Mouse (Mus musculus) bone marrow, adult 2 months (tissue): ENCODE results near the gene Mroh7. TPM values are rescaled to one million over a fixed set of nuclear protein-coding genes. Genes with fewer than 3 reads are reported as not detected.

Source experiments
- H3K27ac ChIP-seq: fragments of 200-500 bp; 2 replicates; pipeline ENCODE4 v1.5.1; 2012; ENCODE audit warnings: low read depth, mild to moderate bottlenecking, control low read depth, inconsistent platforms, low read length; ENCODE audit not compliant: control insufficient read depth, poor library complexity, insufficient read depth
- H3K4me1 ChIP-seq: fragments of 200-500 bp; 2 replicates; pipeline ENCODE4 v1.6.1; 2011; ENCODE audit warnings: low read length; ENCODE audit not compliant: control insufficient read depth, insufficient read depth
- H3K4me3 ChIP-seq: fragments of 200-500 bp; replicated peaks from 2 replicates; pipeline ENCODE3; 2011; ENCODE audit warnings: mild to moderate bottlenecking, low read depth, low read length, control low read depth; ENCODE audit not compliant: control insufficient read depth
- CTCF ChIP-seq: fragments of 200-500 bp; IDR thresholded peaks from 2 replicates; pipeline ENCODE4 v1.5.1; 2011; ENCODE audit warnings: low read length, control low read depth; ENCODE audit not compliant: control insufficient read depth, insufficient read depth
- POLR2A ChIP-seq: fragments of 200-500 bp; IDR thresholded peaks from 2 replicates; pipeline ENCODE4 v1.6.1; 2011; ENCODE audit warnings: low read depth, mild to moderate bottlenecking, control low read depth, low read length, borderline replicate concordance; ENCODE audit not compliant: control insufficient read depth
- WGBS: fragments of 180-500 bp; shearing (Covaris S2); methylation state at CpG from one replicate; pipeline ENCODE4 v1.1.7; 2018; 5-methylcytosine and 5-hydroxymethylcytosine counted together
- polyA plus RNA-seq: library from polyadenylated mRNA; stranded (reverse); fragments of >200 nt; gene quantifications from 2 replicates; pipeline ENCODE4 v1.2.4, GENCODE M21; 2011; ENCODE audit warnings: low replicate concordance; ENCODE audit not compliant: missing spikeins, insufficient read depth, insufficient read length

Mroh7 gene
- polyA plus RNA-seq, 1 experiment, result 4.6 TPM

DNA sequence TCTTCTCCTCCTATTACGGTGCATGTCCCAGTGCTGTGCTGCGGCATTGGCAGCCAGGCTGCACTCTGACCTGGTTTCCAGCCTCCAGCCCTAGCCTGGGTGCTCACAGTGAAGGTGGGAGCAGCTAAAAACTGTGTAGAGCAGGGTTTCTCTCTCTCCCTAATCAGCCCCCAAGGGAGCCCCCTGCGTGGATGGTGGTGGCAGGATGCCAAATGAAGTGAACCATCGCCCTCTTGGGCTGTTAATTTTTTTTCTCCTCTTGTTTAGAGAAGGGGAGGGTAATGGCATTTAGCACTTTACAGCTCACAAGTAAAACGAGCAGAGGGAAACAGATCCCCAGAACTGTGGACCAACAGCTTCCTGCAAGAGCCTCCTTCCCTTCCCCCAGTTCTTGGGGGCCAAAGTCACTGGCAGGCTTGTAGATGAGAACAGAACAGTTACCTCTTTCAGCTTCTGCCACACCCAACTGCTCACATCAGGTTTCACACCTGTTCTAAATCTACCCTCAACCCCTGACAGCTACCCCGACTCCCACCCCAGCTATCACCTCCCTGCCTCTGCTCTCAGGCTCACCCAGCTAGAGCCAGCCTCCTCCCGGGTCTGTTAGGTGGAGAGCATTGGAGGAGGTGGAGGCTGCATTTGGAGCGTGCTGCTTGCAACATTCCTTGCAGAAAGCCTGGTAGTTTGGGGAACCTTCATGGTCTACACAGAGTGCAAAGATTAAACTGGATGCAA lies 87.1 kb downstream of the Mroh7 start:
- WGBS, result 22% methylated on average over 8 of the region's 8 CpGs
- Histone ChIP-seq H3K27ac (no peak overlapping the region), H3K4me3 (no peak overlapping the region), H3K4me1 (no peaks in the 10 kb centered on the region)
- TF ChIP-seq CTCF, result no peak
- no peak for TF ChIP-seq POLR2A

DNA sequence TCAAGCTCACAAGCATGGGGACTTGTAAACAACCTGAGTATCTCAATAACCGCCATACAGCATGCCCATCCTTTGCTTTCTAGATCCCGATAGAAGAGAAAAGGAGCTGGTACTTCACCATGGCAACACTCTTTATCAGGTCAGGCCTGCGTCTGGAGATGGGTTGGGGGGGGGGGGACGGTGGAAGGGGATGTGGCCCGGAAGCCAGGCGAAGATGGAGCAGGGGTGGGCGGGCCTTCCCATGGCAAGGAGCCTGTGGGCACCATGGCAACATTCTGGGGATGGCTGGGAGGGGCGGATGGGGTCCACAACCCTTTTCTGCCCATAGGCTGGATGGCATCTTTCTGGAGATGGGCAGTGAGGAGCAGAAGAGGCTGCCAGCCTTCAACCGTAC lies 96.6 kb downstream of the Mroh7 start:
- H3K4me3 ChIP-seq, result no peak overlapping the region
- no peak for TF ChIP-seq POLR2A
- TF ChIP-seq CTCF, result no peak
- WGBS, result 49% methylated on average over 9 of the region's 9 CpGs

GRCm38 (mm10) chr4:106633281-106634085 lies 97.2 kb downstream of the Mroh7 start:
- WGBS, result 67% methylated on average over 8 of the region's 8 CpGs
- H3K4me3 ChIP-seq, result no peak overlapping the region

More for the DNA sequence above, 96.6 kb downstream of the Mroh7 start:
- Histone ChIP-seq H3K27ac (no peak overlapping the region), H3K4me1 (no peaks in the 10 kb centered on the region)

DNA sequence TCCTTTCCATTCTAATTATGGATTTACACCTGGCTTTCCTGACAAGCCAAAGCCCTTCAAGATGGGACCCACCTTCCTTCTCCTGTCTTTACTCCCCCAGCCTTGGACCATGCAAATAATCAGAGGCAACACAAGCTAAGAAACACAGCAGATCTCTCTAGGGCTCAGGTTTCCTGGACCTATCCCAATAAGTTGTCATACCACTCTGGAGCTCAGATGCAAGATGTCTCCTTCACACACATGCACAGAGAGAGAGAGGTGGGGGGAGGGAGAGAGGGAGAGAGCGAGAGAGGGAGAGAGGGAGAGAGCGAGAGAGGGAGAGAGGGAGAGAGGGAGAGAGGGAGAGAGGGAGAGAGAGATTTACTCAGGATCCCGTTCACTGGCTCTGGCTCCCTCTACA lies 98.4 kb downstream of the Mroh7 start:
- 65% methylated on average over 1 of the region's 3 CpGs for WGBS
- TF ChIP-seq POLR2A, result no peak
- TF ChIP-seq CTCF, result no peak
- Histone ChIP-seq H3K4me3 (no peak overlapping the region), H3K4me1 (no peaks in the 10 kb centered on the region), H3K27ac (no peak overlapping the region)

More at GRCm38 (mm10) chr4:106633281-106634085, 97.2 kb downstream of the Mroh7 start:
- TF ChIP-seq POLR2A, result no peak
- TF ChIP-seq CTCF, result no peak
- no peak overlapping the region for H3K27ac ChIP-seq
- no peaks in the 10 kb centered on the region for H3K4me1 ChIP-seq

Other genes with a start within 250 kb of the Mroh7 start
- gene Bsnd, start 238.6 kb downstream of the Mroh7 start, polyA plus RNA-seq, result not detected in 2 replicates
- gene Dhcr24, start 169.9 kb downstream of the Mroh7 start, polyA plus RNA-seq, result 11.9 and 23.8 TPM in 2 replicates
- gene Lexm, start 113.7 kb downstream of the Mroh7 start, polyA plus RNA-seq, result not detected in 2 replicates
- gene Ttc22, start 108.5 kb downstream of the Mroh7 start, polyA plus RNA-seq, result not detected in 2 replicates
- gene Pars2, start 79.9 kb downstream of the Mroh7 start, polyA plus RNA-seq, result 1.9 and 4.0 TPM in 2 replicates
- gene Ttc4, start 52.0 kb downstream of the Mroh7 start, polyA plus RNA-seq, result 19.7 and 38.1 TPM in 2 replicates
- gene Fam151a, start 3.0 kb upstream of the Mroh7 start, polyA plus RNA-seq, result not detected in 2 replicates
- 1.7 and 4.4 TPM in 2 replicates for gene Acot11, start 74.1 kb upstream of the Mroh7 start, polyA plus RNA-seq
- 84.3 and 112 TPM in 2 replicates for gene Ssbp3, start 179.8 kb upstream of the Mroh7 start, polyA plus RNA-seq